Mouse (Mus musculus): ENCODE data around the gene Nrarp. TPM values are rescaled to one million over a fixed set of nuclear protein-coding genes. Genes with fewer than 3 reads are reported as not detected.

The Nrarp gene
- polyA plus RNA-seq (2017; shearing (Covaris generic)), result not detected

GRCm38 (mm10) chr2:25180478-25180903 lies at the start of gene Nrarp:
TSS of gene Nrarp (plus strand) at chr2:25180758.

GRCm38 (mm10) chr2:25196172-25196954 lies 15.8 kb downstream of the Nrarp start, which contains the start of gene Tor4a:
TSS of gene Tor4a (minus strand) at chr2:25196886.

GRCm38 (mm10) chr2:25211121-25211670 lies 30.6 kb downstream of the Nrarp start, which contains the start of gene Nelfb:
TSS of gene Nelfb (minus strand) at chr2:25211489.

DNA sequence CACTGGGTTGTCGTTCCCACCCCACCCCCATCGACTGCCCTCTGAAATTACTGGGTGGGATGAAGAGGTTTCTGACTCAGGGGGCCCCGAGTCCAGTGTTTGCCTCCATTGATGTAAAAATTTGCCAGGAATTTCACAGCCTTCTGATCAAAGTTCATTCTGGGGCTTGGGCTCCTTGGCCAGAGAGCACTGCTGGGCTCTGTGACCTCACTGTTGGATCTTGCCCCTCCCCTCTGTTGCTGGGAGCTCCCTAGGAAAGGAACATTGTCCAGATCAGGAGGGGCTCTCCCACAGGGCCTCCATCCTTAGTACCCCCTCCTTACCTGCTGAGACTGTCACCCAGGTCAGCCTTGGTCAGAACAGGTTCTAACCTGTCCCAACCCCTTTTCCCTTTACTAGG lies 33.9 kb downstream of the Nrarp start, which contains the start of gene Stpg3:
Gene Stpg3 (minus strand): TSS at position 194 of the 400 bp plus-strand sequence.

DNA sequence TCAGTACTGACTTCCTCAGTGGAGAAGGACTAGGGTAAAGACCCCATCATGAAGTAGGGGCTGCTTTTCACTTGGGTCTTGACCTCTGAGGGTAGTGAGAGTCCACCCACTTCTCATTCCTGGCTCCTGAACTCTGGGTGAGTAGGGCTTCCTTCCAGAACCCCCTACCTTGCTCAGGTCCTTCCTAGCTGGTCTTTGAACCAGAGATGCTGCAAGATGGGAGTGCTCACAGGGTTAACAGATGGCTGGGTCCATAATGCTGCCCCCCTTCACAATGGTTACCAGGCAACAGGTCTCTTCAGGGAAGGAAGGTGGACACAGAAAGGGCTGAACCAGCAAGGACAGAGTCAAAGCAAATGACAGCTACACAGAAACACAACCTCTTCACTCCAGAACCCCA lies 37.9 kb downstream of the Nrarp start, which contains the start of gene Fam166a:
Gene Fam166a (plus strand): TSS at position 301 of the 400 bp plus-strand sequence.

DNA sequence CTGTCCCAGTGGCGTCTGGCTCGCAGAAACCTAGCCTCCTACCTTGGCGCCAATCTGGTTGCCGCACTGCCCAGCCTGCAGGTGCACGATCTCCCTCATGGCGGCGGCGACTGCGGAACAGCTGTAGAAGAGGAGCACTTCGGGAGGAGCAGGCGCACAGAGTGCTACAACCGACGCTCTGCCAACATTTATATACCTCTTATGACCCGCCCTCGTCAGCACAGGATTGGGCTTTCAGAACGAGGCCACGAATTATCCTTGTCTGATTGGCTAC lies 43.9 kb downstream of the Nrarp start, which contains the start of gene Tubb4b:
Gene Tubb4b (minus strand): TSS at position 211 of the 274 bp plus-strand sequence.

Other genes starting within 250 kb of the Nrarp start
- gene Arrdc1, start 245.5 kb upstream of the Nrarp start, polyA plus RNA-seq (2017; shearing (Covaris generic)), result 279 TPM
- gene Zmynd19, start 231.0 kb upstream of the Nrarp start, polyA plus RNA-seq (2017; shearing (Covaris generic)), result 0.84 TPM
- 31.2 TPM for gene Dph7, start 218.4 kb upstream of the Nrarp start, polyA plus RNA-seq (2017; shearing (Covaris generic))
- 104 TPM for gene Mrpl41, start 205.7 kb upstream of the Nrarp start, polyA plus RNA-seq (2017; shearing (Covaris generic))
- 95.9 TPM for gene Pnpla7, start 204.7 kb upstream of the Nrarp start, polyA plus RNA-seq (2017; shearing (Covaris generic))
- gene Nsmf, start 126.4 kb upstream of the Nrarp start, polyA plus RNA-seq (2017; shearing (Covaris generic)), result 30.6 TPM
- gene Entpd8, start 100.5 kb upstream of the Nrarp start, polyA plus RNA-seq (2017; shearing (Covaris generic)), result 0.48 TPM
- gene Noxa1, start 85.6 kb upstream of the Nrarp start, polyA plus RNA-seq (2017; shearing (Covaris generic)), result 13.2 TPM
- 153 TPM for gene Tor4a, start 16.1 kb downstream of the Nrarp start, polyA plus RNA-seq (2017; shearing (Covaris generic))
- gene Nelfb, start 30.7 kb downstream of the Nrarp start, polyA plus RNA-seq (2017; shearing (Covaris generic)), result 167 TPM
- not detected for gene Stpg3, start 33.9 kb downstream of the Nrarp start, polyA plus RNA-seq (2017; shearing (Covaris generic))
- not detected for gene Fam166a, start 38.0 kb downstream of the Nrarp start, polyA plus RNA-seq (2017; shearing (Covaris generic))
- gene Tubb4b, start 43.9 kb downstream of the Nrarp start, polyA plus RNA-seq (2017; shearing (Covaris generic)), result 235 TPM
- not detected for gene Slc34a3, start 53.6 kb downstream of the Nrarp start, polyA plus RNA-seq (2017; shearing (Covaris generic))
- not detected for gene Rnf224, start 56.0 kb downstream of the Nrarp start, polyA plus RNA-seq (2017; shearing (Covaris generic))
- gene Rnf208, start 61.5 kb downstream of the Nrarp start, polyA plus RNA-seq (2017; shearing (Covaris generic)), result not detected
- gene Cysrt1, start 61.7 kb downstream of the Nrarp start, polyA plus RNA-seq (2017; shearing (Covaris generic)), result not detected
- 10.4 TPM for gene AL732309.1, start 66.1 kb downstream of the Nrarp start, polyA plus RNA-seq (2017; shearing (Covaris generic))
- 16.9 TPM for gene Tmem203, start 74.7 kb downstream of the Nrarp start, polyA plus RNA-seq (2017; shearing (Covaris generic))
- gene Tprn, start 81.9 kb downstream of the Nrarp start, polyA plus RNA-seq (2017; shearing (Covaris generic)), result 3.8 TPM
- gene Ssna1, start 91.7 kb downstream of the Nrarp start, polyA plus RNA-seq (2017; shearing (Covaris generic)), result 144 TPM
- gene Anapc2, start 91.7 kb downstream of the Nrarp start, polyA plus RNA-seq (2017; shearing (Covaris generic)), result 106 TPM
- not detected for gene Tmem210, start 107.4 kb downstream of the Nrarp start, polyA plus RNA-seq (2017; shearing (Covaris generic))
- not detected for gene Lrrc26, start 109.2 kb downstream of the Nrarp start, polyA plus RNA-seq (2017; shearing (Covaris generic))
- 0.11 TPM for gene Grin1, start 138.4 kb downstream of the Nrarp start, polyA plus RNA-seq (2017; shearing (Covaris generic))
- 24.2 TPM for gene Man1b1, start 151.6 kb downstream of the Nrarp start, polyA plus RNA-seq (2017; shearing (Covaris generic))
- gene Dpp7, start 175.6 kb downstream of the Nrarp start, polyA plus RNA-seq (2017; shearing (Covaris generic)), result 25.1 TPM
- 19.7 TPM for gene Uap1l1, start 184.9 kb downstream of the Nrarp start, polyA plus RNA-seq (2017; shearing (Covaris generic))
- 0.39 TPM for gene Sapcd2, start 191.6 kb downstream of the Nrarp start, polyA plus RNA-seq (2017; shearing (Covaris generic))
- 0.56 TPM for gene Entpd2, start 215.1 kb downstream of the Nrarp start, polyA plus RNA-seq (2017; shearing (Covaris generic))
- gene Npdc1, start 218.6 kb downstream of the Nrarp start, polyA plus RNA-seq (2017; shearing (Covaris generic)), result 3.4 TPM
- gene Fut7, start 242.5 kb downstream of the Nrarp start, polyA plus RNA-seq (2017; shearing (Covaris generic)), result 11.3 TPM
- 24.7 TPM for gene Abca2, start 247.9 kb downstream of the Nrarp start, polyA plus RNA-seq (2017; shearing (Covaris generic))

All from activated CD4-positive, CD25-positive, alpha-beta regulatory T cell, adult 9 weeks (primary cell).